Mouse (Mus musculus) olfactory bulb, adult 2 months (tissue): Measurements from ENCODE around the gene Pcdh15. TPM values are rescaled to one million over a fixed set of nuclear protein-coding genes. Genes with fewer than 3 reads are reported as not detected.

Experiments used
- H3K27ac ChIP-seq: fragments of 200-500 bp; 2 replicates; pipeline ENCODE4 v1.5.1; 2012; ENCODE audit warnings: low read depth, low read length; ENCODE audit not compliant: insufficient read depth
- H3K4me1 ChIP-seq: fragments of 200-500 bp; 2 replicates; pipeline ENCODE4 v1.6.1; 2012; ENCODE audit warnings: low read length; ENCODE audit not compliant: control insufficient read depth, insufficient read depth
- H3K4me3 ChIP-seq: fragments of 200-500 bp; 2 replicates; pipeline ENCODE4 v1.5.1; 2012; ENCODE audit warnings: mild to moderate bottlenecking, low read depth, low read length, moderate library complexity; ENCODE audit not compliant: insufficient read depth
- CTCF ChIP-seq: fragments of 200-500 bp; IDR thresholded peaks from 2 replicates; pipeline ENCODE4 v1.5.1; 2012; ENCODE audit warnings: low read depth, mild to moderate bottlenecking, low read length, moderate library complexity; ENCODE audit not compliant: insufficient read depth
- POLR2A ChIP-seq: fragments of 200-500 bp; IDR thresholded peaks from 2 replicates; pipeline ENCODE4 v1.6.1; 2012; ENCODE audit warnings: mild to moderate bottlenecking, low read depth, low read length, moderate library complexity; ENCODE audit not compliant: insufficient read depth
- WGBS: fragments of 180-500 bp; shearing (Covaris S2); methylation state at CpG from one replicate; pipeline ENCODE4 v1.1.7; 2018; 5-methylcytosine and 5-hydroxymethylcytosine counted together
- polyA plus RNA-seq: library from polyadenylated mRNA; stranded (reverse); fragments of >200 nt; gene quantifications from 2 replicates; pipeline ENCODE4 v1.2.4, GENCODE M21; 2012; ENCODE audit warnings: low replicate concordance; ENCODE audit not compliant: missing spikeins, insufficient read depth, insufficient read length

Pcdh15 gene
- polyA plus RNA-seq, 1 experiment = not detected

DNA sequence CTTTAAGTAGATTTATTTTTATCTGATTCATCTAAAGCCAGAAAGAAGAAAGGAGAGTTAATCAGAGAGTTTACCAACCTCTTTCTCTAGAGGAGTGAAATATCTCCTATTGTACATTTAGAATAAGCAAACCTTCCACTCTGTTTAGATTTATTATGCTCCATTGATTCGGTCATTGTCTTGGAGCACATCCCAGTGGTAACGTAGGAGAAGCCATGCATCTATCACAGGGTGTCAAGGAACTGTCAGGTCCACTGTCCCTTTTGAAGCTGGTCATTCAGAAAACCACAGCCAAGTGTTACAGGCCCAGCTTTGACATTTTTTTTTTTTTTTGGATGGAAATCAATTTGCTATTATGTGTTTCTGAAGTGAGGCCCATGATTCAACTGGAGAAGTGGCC is 384.9 kb downstream of the Pcdh15 start:
- WGBS = 70% methylated on average over 2 of the region's 2 CpGs
- TF ChIP-seq POLR2A = no peak
- no peak for TF ChIP-seq CTCF
- Histone ChIP-seq H3K4me3 (no peak overlapping the region), H3K4me1 (no peaks in the 10 kb centered on the region), H3K27ac (no peak overlapping the region)

GRCm38 (mm10) chr10:73491654-73492053 is 392.5 kb downstream of the Pcdh15 start:
- no peak overlapping the region for H3K27ac ChIP-seq
- H3K4me3 ChIP-seq = no peak overlapping the region
- no peaks in the 10 kb centered on the region for H3K4me1 ChIP-seq
- 47% methylated on average over 5 of the region's 5 CpGs for WGBS
- TF ChIP-seq POLR2A = no peak
- TF ChIP-seq CTCF = no peak

DNA sequence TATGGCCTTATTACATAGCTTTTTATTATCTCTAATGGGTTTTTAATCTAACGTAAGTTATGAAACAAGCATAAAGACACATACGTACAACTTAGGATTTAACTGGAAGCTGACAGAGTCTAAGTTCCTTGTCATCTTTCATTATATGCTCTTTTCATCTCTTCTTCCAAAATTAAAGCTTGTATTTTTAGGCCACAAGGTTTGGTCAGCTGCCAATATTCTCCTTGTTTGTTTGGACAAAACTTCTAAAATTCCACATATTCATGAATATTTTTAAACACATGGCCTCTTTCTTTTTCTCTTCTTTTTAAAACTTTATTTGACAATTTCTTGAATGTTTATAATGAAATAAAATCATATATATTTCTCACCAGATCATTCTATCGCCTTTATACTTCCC is 415.7 kb downstream of the Pcdh15 start:
- no peaks in the 10 kb centered on the region for H3K4me1 ChIP-seq
- no peak overlapping the region for H3K27ac ChIP-seq
- H3K4me3 ChIP-seq = no peak overlapping the region
- 84% methylated on average over 3 of the region's 3 CpGs for WGBS
- TF ChIP-seq POLR2A (no peak), CTCF (no peak)

- Histone ChIP-seq H3K4me3 (no peak overlapping the region), H3K27ac (no peak overlapping the region), H3K4me1 (no peaks in the 10 kb centered on the region)
- TF ChIP-seq CTCF = no peak
- TF ChIP-seq POLR2A = no peak
- WGBS = 22% methylated on average over 2 of the region's 2 CpGs
Measured at GRCm38 (mm10) chr10:73515742-73516141, 416.6 kb downstream of the Pcdh15 start.

DNA sequence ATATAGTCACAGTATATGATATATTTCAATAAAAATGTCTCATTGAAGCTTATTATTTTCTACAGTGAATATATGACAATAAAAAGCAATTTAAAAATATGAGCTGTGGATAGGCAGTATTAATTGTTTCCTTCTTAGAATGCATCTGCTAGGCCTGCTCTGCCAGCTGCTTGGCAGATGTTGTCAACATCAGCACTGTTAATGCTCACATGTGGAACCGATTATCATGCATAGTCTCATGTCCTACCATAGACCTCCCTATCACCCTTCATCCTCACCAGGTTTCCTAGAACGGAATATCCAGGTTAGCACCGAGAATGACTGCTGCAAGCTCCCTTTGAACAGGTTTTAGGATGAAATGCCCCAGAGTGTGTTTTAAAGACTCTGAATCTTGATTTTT is 420.3 kb downstream of the Pcdh15 start:
- Histone ChIP-seq H3K4me3 (no peak overlapping the region), H3K4me1 (no peaks in the 10 kb centered on the region), H3K27ac (no peak overlapping the region)
- TF ChIP-seq POLR2A = no peak
- no peak for TF ChIP-seq CTCF
- WGBS = 94% methylated on average over 3 of the region's 3 CpGs

DNA sequence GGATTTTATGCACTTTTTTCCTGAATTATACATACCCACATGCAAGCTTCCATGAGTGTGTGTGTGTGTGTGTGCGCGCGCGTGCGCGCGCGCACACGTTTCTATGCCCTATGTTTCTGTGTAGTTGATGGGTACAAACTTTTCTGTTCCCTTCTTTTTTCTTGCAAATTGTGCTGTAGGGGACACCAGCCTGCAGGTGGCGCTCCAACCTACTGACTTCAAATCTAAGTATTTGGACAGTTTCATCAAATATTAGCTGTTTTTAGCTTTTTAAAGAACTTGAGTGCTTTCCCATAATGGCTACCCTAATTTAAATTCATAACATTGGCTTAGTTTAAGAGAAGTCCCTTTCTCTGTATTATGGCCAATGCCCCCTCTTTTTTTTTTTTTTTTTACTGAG is 453.7 kb downstream of the Pcdh15 start:
- Histone ChIP-seq H3K4me1 (no peaks in the 10 kb centered on the region), H3K27ac (no peak overlapping the region), H3K4me3 (no peak overlapping the region)
- WGBS = 92% methylated on average over 10 of the region's 10 CpGs
- TF ChIP-seq POLR2A (no peak), CTCF (no peak)

GRCm38 (mm10) chr10:73564216-73564615 is 465.1 kb downstream of the Pcdh15 start:
- 82% methylated on average over 7 of the region's 7 CpGs for WGBS
- H3K4me1 ChIP-seq = no peaks in the 10 kb centered on the region
- no peak overlapping the region for H3K27ac ChIP-seq
- H3K4me3 ChIP-seq = no peak overlapping the region
- TF ChIP-seq POLR2A (no peak), CTCF (no peak)

- TF ChIP-seq POLR2A = no peak
- no peak for TF ChIP-seq CTCF
- Histone ChIP-seq H3K4me1 (no peaks in the 10 kb centered on the region), H3K4me3 (no peak overlapping the region), H3K27ac (no peak overlapping the region)
- 85% methylated on average over 5 of the region's 5 CpGs for WGBS
Measured at GRCm38 (mm10) chr10:73574711-73575297, 475.7 kb downstream of the Pcdh15 start.

- TF ChIP-seq POLR2A (no peak), CTCF (no peak)
- no peak overlapping the region for H3K4me3 ChIP-seq
- H3K4me1 ChIP-seq = no peaks in the 10 kb centered on the region
- H3K27ac ChIP-seq = no peak overlapping the region
- WGBS = 75% methylated on average over 1 of the region's 1 CpGs
Measured at GRCm38 (mm10) chr10:73667501-73667900, 568.4 kb downstream of the Pcdh15 start.
